Mouse (Mus musculus) erythroblast, adult 5-6 weeks (primary cell): ENCODE data around the gene Cdh23. TPM values are rescaled to one million over a fixed set of nuclear protein-coding genes. Genes with fewer than 3 reads are reported as not detected.

ENCODE experiments used
- total RNA-seq, 2 experiments: library from RNA; stranded (forward) in 1 of 2; stranded (reverse) in 1 of 2; fragments of 150-400 nt in 1 of 2; fragments of 200-764, 138-1000 nt in 1 of 2; gene quantifications; 2 replicates each; pipeline versions ENCODE4 v1.2.3 to v1.2.4; 2015 to 2017; ENCODE audit warnings: low replicate concordance in 2 of 2

The Cdh23 gene
- total RNA-seq, 2 experiments from 2014 or later, result 0.26 TPM; not detected in 1

Other genes starting within 250 kb of the Cdh23 start
- 7.3 TPM in 2 replicates for gene Slc29a3, start 56.3 kb upstream of the Cdh23 start, total RNA-seq (2015; ENCODE audit: low replicate concordance)
- 1.5 and 4.1 TPM in 2 replicates for gene Slc29a3, start 56.3 kb upstream of the Cdh23 start, total RNA-seq (2017; ENCODE audit: low replicate concordance)
- gene Unc5b, start 135.1 kb upstream of the Cdh23 start, total RNA-seq (2015; ENCODE audit: low replicate concordance), result not detected in 2 replicates
- not detected in 2 replicates for gene Unc5b, start 135.1 kb upstream of the Cdh23 start, total RNA-seq (2017; ENCODE audit: low replicate concordance)